Mouse (Mus musculus) bone marrow macrophage, adult 2 months (primary cell): Measurements from ENCODE around the gene Mthfd1. TPM values are rescaled to one million over a fixed set of nuclear protein-coding genes. Genes with fewer than 3 reads are reported as not detected.

Experiments
- H3K27ac ChIP-seq: 2 replicates; pipeline ENCODE4 v1.5.1; 2012; ENCODE audit warnings: low read depth, low read length; ENCODE audit not compliant: insufficient read depth
- H3K4me1 ChIP-seq: 2 replicates; pipeline ENCODE4 v1.6.1; 2012; ENCODE audit warnings: low read length; ENCODE audit not compliant: control insufficient read depth, insufficient read depth
- H3K4me3 ChIP-seq: 2 replicates; pipeline ENCODE4 v1.5.1; 2012; ENCODE audit warnings: mild to moderate bottlenecking, low read length, moderate library complexity; ENCODE audit not compliant: insufficient read depth
- CTCF ChIP-seq: IDR thresholded peaks from 2 replicates; pipeline ENCODE4 v1.5.1; 2012; ENCODE audit warnings: low read depth, mild to moderate bottlenecking, low read length, moderate library complexity
- POLR2A ChIP-seq: IDR thresholded peaks from 2 replicates; pipeline ENCODE4 v1.6.1; 2012; ENCODE audit warnings: mild to moderate bottlenecking, low read depth, low read length, borderline replicate concordance
- polyA plus RNA-seq: library from polyadenylated mRNA; stranded (reverse); fragments of >200 nt; gene quantifications from 2 replicates; pipeline ENCODE4 v1.2.4, GENCODE M21; 2012; ENCODE audit not compliant: missing spikeins, insufficient read depth, insufficient read length

The Mthfd1 gene
- polyA plus RNA-seq, 1 experiment, result 7.7 TPM

DNA sequence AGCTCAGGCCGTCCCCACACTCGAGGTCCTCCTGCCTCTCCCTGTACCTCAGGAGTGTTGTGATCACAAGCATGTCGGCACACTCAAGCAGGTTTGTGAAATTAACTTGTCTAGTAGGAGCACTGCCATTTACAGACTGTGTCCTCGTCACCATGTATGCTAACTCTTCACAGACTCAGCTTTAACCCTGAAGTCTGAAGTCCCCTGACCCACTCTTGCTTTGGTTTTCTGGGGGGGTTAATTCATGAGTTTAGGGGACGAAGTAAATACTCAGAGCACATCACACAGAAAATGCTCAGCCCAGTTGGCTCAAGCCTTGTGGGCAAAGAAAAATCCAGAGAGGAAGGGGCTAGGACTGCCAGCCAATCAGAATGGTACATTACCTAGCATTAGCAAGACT lies 80.5 kb downstream of the Mthfd1 start:
- Histone ChIP-seq H3K4me1 (no peaks in the 10 kb centered on the region), H3K4me3 (no peak overlapping the region), H3K27ac (no peak overlapping the region)
- TF ChIP-seq POLR2A (no peak), CTCF (no peak)

DNA sequence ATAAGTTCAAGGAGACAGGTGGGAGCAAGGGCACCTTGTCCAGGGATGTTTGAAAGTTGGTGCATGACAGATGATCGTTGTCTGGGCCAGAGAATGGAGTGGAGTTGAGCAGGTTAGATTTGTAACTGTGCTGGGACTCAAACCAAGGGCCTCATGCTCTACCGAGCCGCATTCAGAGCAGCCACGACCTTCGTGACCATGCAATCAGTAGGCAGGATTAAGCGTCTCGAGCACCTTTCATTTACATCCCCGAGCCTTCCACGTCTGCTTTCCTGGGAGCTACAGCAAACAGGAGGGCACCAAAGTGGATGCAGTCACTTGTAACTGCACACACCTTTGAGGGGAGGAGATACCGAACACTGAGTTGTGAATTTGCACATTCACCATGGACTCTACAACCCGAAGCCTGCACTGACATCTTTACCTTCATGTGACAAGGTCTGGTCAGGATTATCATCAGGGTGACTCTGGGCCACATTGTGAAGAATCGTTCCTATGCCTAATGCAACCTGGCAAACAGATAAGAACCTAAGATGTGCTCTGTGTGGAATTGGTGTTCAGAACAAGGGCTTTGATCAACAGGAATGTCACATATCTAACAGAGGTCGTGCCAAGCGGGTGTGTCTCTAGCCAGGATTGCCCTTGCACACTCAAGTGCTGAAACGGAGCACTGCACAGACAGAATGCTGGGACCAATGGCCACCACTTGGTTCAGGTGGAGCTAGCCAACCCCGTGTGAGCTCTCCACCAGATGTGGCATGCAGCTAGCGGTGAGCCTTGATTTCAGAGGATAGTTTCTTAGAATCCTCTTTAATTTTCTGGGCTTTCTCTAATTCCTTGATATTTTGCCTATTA lies 81.2 kb downstream of the Mthfd1 start:
- TF ChIP-seq POLR2A (no peak), CTCF (no peak)
- no peaks in the 10 kb centered on the region for H3K4me1 ChIP-seq
- H3K27ac ChIP-seq, result no peak overlapping the region
- H3K4me3 ChIP-seq, result no peak overlapping the region

DNA sequence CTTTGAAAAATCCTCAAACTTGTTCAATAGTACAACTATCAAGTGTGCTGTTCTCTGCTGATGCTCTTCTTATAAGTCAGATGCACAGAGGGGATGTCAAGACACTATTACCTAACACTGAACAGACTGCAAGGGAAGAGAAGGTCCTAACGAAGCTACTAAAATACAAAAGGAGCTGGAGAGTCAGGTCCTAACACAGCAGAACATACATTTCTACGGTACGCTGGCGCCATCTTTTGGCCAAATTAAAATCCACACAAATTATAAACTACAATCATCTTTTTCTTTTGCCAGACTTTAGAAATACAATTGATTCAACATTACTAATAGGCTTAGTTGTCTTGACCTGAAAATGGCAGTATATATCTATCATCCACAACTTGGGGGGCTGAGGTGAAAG lies 86.0 kb downstream of the Mthfd1 start:
- no peak for TF ChIP-seq POLR2A
- TF ChIP-seq CTCF, result no peak
- no peak overlapping the region for H3K27ac ChIP-seq
- H3K4me3 ChIP-seq, result no peak overlapping the region
- peaks cover 3% of the 10 kb centered on the region; the same call in 1 of the 2 replicates for H3K4me1 ChIP-seq

DNA sequence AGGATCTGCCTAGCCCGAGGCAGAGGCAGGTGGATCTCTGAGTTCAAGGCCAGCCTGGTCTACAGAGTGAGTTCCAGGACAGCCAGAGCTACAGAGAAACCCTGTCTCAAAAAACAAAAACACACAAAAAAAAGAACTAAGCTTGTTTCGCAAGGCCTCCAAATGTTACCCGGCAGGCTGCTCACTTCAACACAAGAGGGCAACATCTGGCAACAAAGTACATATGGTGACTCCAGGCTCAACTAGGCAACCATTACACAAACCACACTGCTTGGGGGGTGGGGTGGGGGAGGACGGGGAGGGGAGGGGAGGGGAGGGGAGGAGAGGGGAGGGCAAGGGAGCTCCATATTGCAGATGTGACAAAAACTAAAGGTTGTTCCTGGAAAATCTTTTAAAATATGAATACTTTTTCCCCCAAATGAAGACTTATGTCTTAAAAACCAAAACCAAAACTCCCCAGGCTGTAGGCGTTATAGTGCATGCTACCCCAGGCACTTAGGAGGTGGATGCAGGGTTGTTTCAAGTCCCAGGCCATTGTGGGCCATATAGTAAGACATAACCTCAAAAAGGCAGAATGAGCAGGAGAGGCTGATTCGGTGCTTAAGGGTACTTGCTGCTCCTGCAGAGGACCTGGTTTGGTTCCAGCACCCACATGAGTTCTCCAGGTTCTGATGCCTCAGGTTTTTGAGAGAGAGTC lies 90.8 kb downstream of the Mthfd1 start:
- Histone ChIP-seq H3K27ac (no peak overlapping the region), H3K4me1 (peaks cover 3% of the 10 kb centered on the region; the same call in 1 of the 2 replicates), H3K4me3 (no peak overlapping the region)
- TF ChIP-seq CTCF (no peak), POLR2A (no peak)

DNA sequence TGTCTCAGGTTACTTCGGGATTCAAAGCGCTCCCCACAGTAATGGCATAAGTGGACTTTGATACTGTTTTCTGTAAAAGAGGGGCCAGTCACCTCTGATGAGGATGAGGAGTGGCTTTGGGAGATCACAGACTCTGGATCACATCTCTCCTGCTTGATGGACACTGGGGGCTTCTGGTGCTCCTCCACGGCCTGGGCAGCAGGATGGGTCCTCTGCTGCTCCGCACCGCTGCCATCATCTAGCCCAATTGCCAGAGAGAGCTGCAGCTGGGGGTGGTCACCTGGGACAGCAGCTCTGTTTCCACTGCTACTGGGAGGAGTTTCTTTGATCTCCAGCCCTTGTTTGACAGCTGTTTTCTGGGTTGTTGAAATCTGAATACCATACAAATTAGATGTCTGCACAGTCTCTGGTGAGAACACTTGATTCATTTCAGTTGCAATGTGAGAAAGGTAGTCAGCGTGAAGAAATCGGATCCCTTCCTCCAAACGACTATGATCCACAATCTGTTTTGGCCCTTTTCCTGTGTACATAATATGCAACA lies 94.7 kb downstream of the Mthfd1 start:
- TF ChIP-seq POLR2A (no peak), CTCF (no peak)
- Histone ChIP-seq H3K27ac (no peak overlapping the region), H3K4me1 (peaks cover 3% of the 10 kb centered on the region; the same call in 1 of the 2 replicates), H3K4me3 (no peak overlapping the region)

DNA sequence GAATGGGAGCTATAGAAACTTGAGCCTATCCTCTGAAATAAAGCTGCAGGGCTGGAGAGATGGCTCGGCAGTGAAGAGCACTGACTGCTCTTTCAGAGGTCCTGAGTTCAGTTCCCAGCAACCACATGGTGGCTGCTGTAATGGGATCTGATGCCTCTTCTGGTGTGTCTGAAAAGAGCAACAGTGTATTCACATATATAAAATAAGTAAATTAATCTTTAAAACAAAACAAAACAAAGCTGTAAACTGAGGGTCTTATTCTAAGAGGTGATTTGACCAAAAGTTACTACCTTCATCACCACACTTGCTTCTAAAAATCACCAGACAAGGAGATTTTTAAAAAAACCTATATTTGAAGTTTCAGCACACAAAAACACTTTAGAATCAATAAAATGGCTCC lies 105.8 kb downstream of the Mthfd1 start:
- H3K4me3 ChIP-seq, result no peak overlapping the region
- TF ChIP-seq POLR2A, result no peak
- TF ChIP-seq CTCF, result no peak
- peaks cover 12% of the 10 kb centered on the region for H3K4me1 ChIP-seq
- H3K27ac ChIP-seq, result no peak overlapping the region

DNA sequence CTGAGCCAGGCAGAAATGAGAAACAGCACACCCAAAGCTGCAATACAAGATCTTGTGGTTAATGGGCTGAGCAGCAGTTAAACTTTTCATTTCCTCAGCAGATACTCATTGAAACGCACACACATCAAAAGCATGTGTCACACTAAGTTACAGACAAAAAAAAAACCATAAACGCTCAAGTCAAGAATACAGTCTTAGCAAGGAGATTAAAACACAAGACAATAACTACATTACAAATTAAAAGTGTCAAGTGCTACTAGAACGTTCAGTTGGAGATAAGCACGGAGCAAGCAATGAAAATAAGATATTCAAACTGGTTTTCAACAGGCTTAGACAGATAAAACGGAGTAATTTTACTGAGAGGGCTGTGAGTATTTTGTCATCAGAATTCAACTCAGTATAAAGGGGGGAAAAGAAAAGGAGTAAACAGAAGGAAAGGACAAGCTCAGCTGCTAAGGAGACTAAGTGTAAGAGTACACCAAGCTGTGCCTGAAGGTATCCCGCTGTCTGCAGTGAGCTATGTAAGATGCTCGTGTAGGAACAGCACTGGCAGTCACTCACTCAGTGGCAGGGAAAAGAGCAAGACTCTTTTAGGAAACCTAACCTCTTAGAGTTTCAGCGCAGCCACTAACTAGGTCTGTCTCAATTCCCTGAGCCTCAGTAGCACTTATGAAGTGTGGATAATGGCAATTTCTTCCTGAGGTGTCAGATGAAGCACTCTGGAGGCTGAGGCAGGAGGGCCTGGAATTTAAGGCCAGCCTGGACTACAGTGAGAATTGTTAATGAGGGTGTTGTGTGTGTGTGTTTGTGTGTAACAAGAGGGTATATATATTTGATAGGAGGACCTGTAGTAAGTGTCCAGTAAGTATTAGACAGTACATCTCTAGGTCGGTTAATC lies 106.6 kb downstream of the Mthfd1 start:
- H3K4me1 ChIP-seq, result peaks cover 14% of the 10 kb centered on the region

DNA sequence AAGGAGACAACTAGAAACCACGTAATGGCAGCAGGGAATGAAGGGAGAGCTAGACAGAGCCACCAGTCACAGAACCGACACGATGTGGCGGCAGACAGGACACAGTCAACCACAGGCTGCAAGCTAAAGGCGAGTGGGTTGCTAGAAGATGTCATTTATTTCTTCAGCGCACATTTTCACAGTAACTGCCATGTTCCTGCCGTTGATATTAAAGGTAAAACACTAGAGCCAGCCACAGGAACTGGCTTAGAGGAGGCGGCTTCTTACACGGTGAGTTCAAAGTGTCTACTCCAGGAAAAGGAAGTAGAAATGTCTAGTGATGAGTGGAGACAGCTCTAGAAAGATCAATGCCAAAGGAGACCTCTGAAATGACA lies 107.2 kb downstream of the Mthfd1 start:
- no peak overlapping the region for H3K4me3 ChIP-seq
- no peak for TF ChIP-seq POLR2A
- no peak for TF ChIP-seq CTCF
- peaks cover 19% of the 10 kb centered on the region for H3K4me1 ChIP-seq
- no peak overlapping the region for H3K27ac ChIP-seq

More for the DNA sequence above, 106.6 kb downstream of the Mthfd1 start:
- Histone ChIP-seq H3K27ac (no peak overlapping the region), H3K4me3 (no peak overlapping the region)
- TF ChIP-seq CTCF (no peak), POLR2A (no peak)

DNA sequence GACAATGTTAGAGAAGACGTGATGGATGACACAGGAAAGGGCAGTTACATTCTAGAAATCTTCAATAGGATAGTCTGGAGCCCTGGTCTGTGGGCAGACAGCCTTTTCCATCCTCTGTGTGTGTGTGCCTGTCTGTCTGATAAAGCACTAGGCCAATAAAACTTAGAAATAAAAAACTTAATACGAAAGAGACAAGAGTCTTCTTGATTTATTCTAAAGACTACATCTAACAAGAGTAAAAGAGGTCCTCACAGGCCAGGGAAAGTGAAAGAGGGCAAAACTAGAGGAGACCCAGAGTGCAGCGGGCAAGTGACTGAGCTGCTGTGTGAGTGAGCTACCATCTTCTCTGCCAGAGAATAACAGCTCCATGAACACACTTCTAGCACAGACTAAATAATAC lies 111.2 kb downstream of the Mthfd1 start:
- peaks cover 29% of the 10 kb centered on the region for H3K4me1 ChIP-seq
- TF ChIP-seq CTCF, result no peak
- TF ChIP-seq POLR2A, result no peak
- H3K4me3 ChIP-seq, result no peak overlapping the region
- H3K27ac ChIP-seq, result no peak overlapping the region
